ENCODE assay signal across 13 mouse cellular contexts in the genomic region with DNA sequence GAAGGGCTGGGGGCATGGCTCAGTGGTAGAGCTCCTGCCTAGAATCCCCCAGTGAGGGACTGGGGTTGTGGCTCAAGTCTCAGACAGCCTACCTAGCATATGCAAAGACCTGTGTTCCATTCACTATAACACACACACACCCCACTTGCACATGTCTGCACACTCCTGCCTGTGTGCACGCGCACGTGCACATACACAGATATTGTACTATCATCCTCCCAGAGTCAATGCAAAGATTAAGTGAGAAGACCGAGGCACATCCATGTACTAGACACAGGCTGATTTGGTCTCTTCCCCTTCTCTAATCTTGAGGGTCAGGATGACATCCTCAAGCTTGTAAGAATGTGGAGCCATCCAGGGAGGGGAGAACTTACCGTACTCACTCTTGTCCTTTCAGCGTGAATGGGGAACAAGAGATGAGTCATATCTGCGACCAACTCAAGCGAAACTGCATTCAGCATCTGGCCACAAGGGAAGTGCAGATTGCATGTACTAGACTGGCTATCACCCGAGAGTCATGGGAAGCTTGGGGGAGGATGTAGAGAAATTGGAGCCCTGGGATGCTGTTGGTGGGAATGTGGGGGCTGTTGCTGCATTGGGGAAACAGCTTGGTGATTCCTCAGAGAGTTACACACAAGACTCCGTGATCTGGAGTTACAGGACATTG. TPM values are rescaled to one million over a fixed set of nuclear protein-coding genes. Genes with fewer than 3 reads are reported as not detected.
A peak's percentile ranks its signal among the peaks of the same experiment; 100 is the strongest.
DNase-seq lines count a peak whose midpoint lies in the region; ATAC-seq and TF ChIP-seq lines count a peak whose summit lies in the region.
"Had no signal": no experiment of that assay in that cellular context is flagged by ENCODE, and none has a peak within 500 bp of the region (broad histone marks: within the 10 kb centered on the region; RNA-seq: fewer than 3 reads in every experiment).

No protein-coding gene starts in this region.

- H3K36me3 ChIP-seq in kidney, embryonic 14.5 days (ENCODE audit: control insufficient read depth, insufficient read depth, low read length): no peaks in the 10 kb centered on the region
- H3K36me3 ChIP-seq in kidney, embryonic 15.5 days: no peaks in the 10 kb centered on the region
- H3K36me3 ChIP-seq in CH12.LX (replicated peaks in 1 of 2; ENCODE audit: control insufficient read depth in 1 of 2, insufficient read depth in 1 of 2, low read length in 1 of 2): no peaks in the 10 kb centered on the region
- H3K36me3 ChIP-seq in midbrain, embryonic 14.5 days (ENCODE audit: control insufficient read depth, insufficient read depth, low read length): no peaks in the 10 kb centered on the region
- H3K36me3 ChIP-seq: limb, embryonic 10.5 days; midbrain, embryonic 15.5 days had no signal

- WGBS in kidney, embryonic 14.5 days: 63% methylated on average over 10 of the region's 10 CpGs
- whole genome bisulfite sequencing in kidney, embryonic 15.5 days: 67% methylated on average over 10 of the region's 10 CpGs
- 89% methylated on average over 10 of the region's 10 CpGs for WGBS in midbrain, embryonic 14.5 days

- TF ChIP-seq POLR2A in CH12.LX (IDR thresholded peaks at IDR 0.05; ENCODE audit: low read depth, low read length): no peak

- in situ Hi-C loops in CH12.LX (cut with MboI; ENCODE audit: low pct_ligation_motif_present, low pct_unique_long_range_greater_than_20kb, low sequenced_read_pairs): no loop called here

- TF ChIP-seq RAD21 in CH12.LX (IDR thresholded peaks at IDR 0.05; ENCODE audit: low read depth, low read length): no peak

- no peaks in the 10 kb centered on the region for H3K79me2 ChIP-seq in CH12.LX (replicated peaks; ENCODE audit: control insufficient read depth, extremely low read depth, insufficient read depth, poor library complexity, severe bottlenecking)

- no peak for TF ChIP-seq CTCF in CH12.LX (conservative IDR thresholded peaks at IDR 0.05 in 1 of 2, IDR thresholded peaks at IDR 0.05 in 1 of 2; ENCODE audit: low read depth in 2 of 2, low read length in 2 of 2)

- peak; percentile 25 for DNase-seq in 3134 (ENCODE audit: extremely low read depth, insufficient read length, low spot score)
- DNase-seq in CH12.LX (ENCODE audit: extremely low read depth): peak; percentile 84
- no peak for DNase-seq in midbrain, embryonic 14.5 days
- no peak for DNase-seq in yolk sac, embryonic 10.5 days (ENCODE audit: low spot score)
- DNase-seq in T-cell, adult 2 months (ENCODE audit: low spot score): no peak
- DNase-seq: thymus, postnatal 36 days had no signal

- H3K27me3 ChIP-seq in kidney, embryonic 14.5 days (ENCODE audit: control insufficient read depth, insufficient read depth, low read length): no peaks in the 10 kb centered on the region
- H3K27me3 ChIP-seq in kidney, embryonic 15.5 days: no peaks in the 10 kb centered on the region
- H3K27me3 ChIP-seq in CH12.LX (replicated peaks): no peaks in the 10 kb centered on the region
- no peaks in the 10 kb centered on the region for H3K27me3 ChIP-seq in midbrain, embryonic 14.5 days (ENCODE audit: control insufficient read depth, insufficient read depth, low read length)
- H3K27me3 ChIP-seq: forebrain, embryonic 13.5 days; midbrain, embryonic 15.5 days had no signal

- H3K4me3 ChIP-seq in kidney, embryonic 14.5 days (ENCODE audit: low read length): no peak overlapping the region
- H3K4me3 ChIP-seq in kidney, embryonic 15.5 days (replicated peaks): no peak overlapping the region
- H3K4me3 ChIP-seq in CH12.LX (replicated peaks in 1 of 3; ENCODE audit: low read depth in 2 of 3, low read length in 2 of 3, poor library complexity in 1 of 3): no peak overlapping the region
- H3K4me3 ChIP-seq in midbrain, embryonic 14.5 days (replicated peaks; ENCODE audit: low read depth, low read length): no peak overlapping the region
- H3K4me3 ChIP-seq: forebrain, embryonic 13.5 days; limb, embryonic 10.5 days; midbrain, embryonic 15.5 days had no signal

- no peak overlapping the region for H3K4me2 ChIP-seq in kidney, embryonic 14.5 days (replicated peaks; ENCODE audit: low read depth, low read length)
- H3K4me2 ChIP-seq in kidney, embryonic 15.5 days: no peak overlapping the region
- 0 out of 2 replicates have a peak overlapping the region, but pooled peaks have one; percentile 27 for H3K4me2 ChIP-seq in CH12.LX (ENCODE audit: insufficient read depth, low read depth, poor library complexity, severe bottlenecking)
- H3K4me2 ChIP-seq in midbrain, embryonic 14.5 days (ENCODE audit: low read length): no peak overlapping the region
- H3K4me2 ChIP-seq: forebrain, embryonic 13.5 days; midbrain, embryonic 15.5 days had no signal

- no peaks in the 10 kb centered on the region for H3K9me3 ChIP-seq in kidney, embryonic 14.5 days (ENCODE audit: control insufficient read depth, low read length)
- H3K9me3 ChIP-seq in kidney, embryonic 15.5 days (replicated peaks): no peaks in the 10 kb centered on the region
- H3K9me3 ChIP-seq in CH12.LX (replicated peaks; ENCODE audit: low read length): peaks cover 5% of the 10 kb centered on the region
- H3K9me3 ChIP-seq in midbrain, embryonic 14.5 days (ENCODE audit: control insufficient read depth, low read length): no peaks in the 10 kb centered on the region
- H3K9me3 ChIP-seq: forebrain, embryonic 13.5 days; limb, embryonic 10.5 days; midbrain, embryonic 15.5 days had no signal

- no peak overlapping the region for H3K9ac ChIP-seq in kidney, embryonic 14.5 days (ENCODE audit: low read depth, low read length)
- no peak overlapping the region for H3K9ac ChIP-seq in kidney, embryonic 15.5 days
- no peak overlapping the region for H3K9ac ChIP-seq in CH12.LX (ENCODE audit: insufficient read depth, low read depth)
- H3K9ac ChIP-seq in midbrain, embryonic 14.5 days (replicated peaks; ENCODE audit: low read length): no peak overlapping the region
- H3K9ac ChIP-seq: forebrain, embryonic 13.5 days; midbrain, embryonic 15.5 days had no signal

- H3K4me1 ChIP-seq in kidney, embryonic 14.5 days (ENCODE audit: control insufficient read depth, insufficient read depth, low read length): 0 out of 2 replicates have a peak, but pooled peaks cover 7% of the 10 kb centered on the region
- H3K4me1 ChIP-seq in kidney, embryonic 15.5 days: peaks cover 13% of the 10 kb centered on the region; the same call in 1 of the 2 replicates
- peaks cover 10 to 26% of the 10 kb centered on the region in 2 experiments for H3K4me1 ChIP-seq in CH12.LX (ENCODE audit: control insufficient read depth in 1 of 2, insufficient read depth in 2 of 2)
- no peaks in the 10 kb centered on the region for H3K4me1 ChIP-seq in midbrain, embryonic 14.5 days (ENCODE audit: control insufficient read depth, insufficient read depth, low read length)
- H3K4me1 ChIP-seq: forebrain, embryonic 13.5 days; limb, embryonic 10.5 days; midbrain, embryonic 15.5 days had no signal

- H3K27ac ChIP-seq in kidney, embryonic 14.5 days (ENCODE audit: low read depth, low read length): no peak overlapping the region
- H3K27ac ChIP-seq in kidney, embryonic 15.5 days: no peak overlapping the region
- H3K27ac ChIP-seq in CH12.LX (ENCODE audit: insufficient read depth, low read depth): no peak overlapping the region
- H3K27ac ChIP-seq in midbrain, embryonic 14.5 days (replicated peaks; ENCODE audit: low read depth, low read length): no peak overlapping the region
- H3K27ac ChIP-seq: forebrain, embryonic 13.5 days; hindbrain, postnatal 0 days; limb, embryonic 10.5 days; midbrain, embryonic 15.5 days had no signal

- TF ChIP-seq EP300 in CH12.LX (IDR thresholded peaks at IDR 0.05; ENCODE audit: low read length): peak; percentile 90

- peak; percentile 61; the same call in 1 of the 2 replicates for ATAC-seq in kidney, embryonic 14.5 days (ENCODE audit: low FRiP score, low TSS enrichment)
- ATAC-seq in kidney, embryonic 15.5 days (replicated peaks; ENCODE audit: low FRiP score): no peak; the same call in 1 of the 2 replicates
- ATAC-seq in hematopoietic stem cell, adult 5-6 weeks (replicated peaks in 1 of 2; ENCODE audit: insufficient read depth in 1 of 2, low FRiP score in 2 of 2, low TSS enrichment in 1 of 2, low read depth in 1 of 2, poor library complexity in 2 of 2, severe bottlenecking in 2 of 2): peak; percentile 22 to 63; a peak in 2 of 4 replicates
- no peak for ATAC-seq in midbrain, embryonic 14.5 days (ENCODE audit: low FRiP score, low TSS enrichment)
- ATAC-seq: forebrain, embryonic 13.5 days; hindbrain, postnatal 0 days; midbrain, embryonic 15.5 days had no signal

- dilution Hi-C loops in CH12.LX (cut with MboI; ENCODE audit: extremely low pct_ligation_motif_present, extremely low pct_unique_long_range_greater_than_20kb, low sequenced_read_pairs): no loop called here

TF ChIP-seq in CH12.LX, 34 proteins besides CTCF, POLR2A, EP300 and RAD21 (continues in another document):
- TF ChIP-seq JUN (IDR thresholded peaks at IDR 0.05; ENCODE audit: insufficient read depth, low read depth, low read length) (peak; percentile 83), PAX5 (IDR thresholded peaks at IDR 0.05; ENCODE audit: low read length) (no peak), USF1 (IDR thresholded peaks at IDR 0.05; ENCODE audit: low read depth, low read length) (no peak), IRF4 (IDR thresholded peaks at IDR 0.05; ENCODE audit: low read depth, low read length) (peak; percentile 91), ZMIZ1 (IDR thresholded peaks at IDR 0.05; ENCODE audit: low read depth, low read length) (no peak), MAX (IDR thresholded peaks at IDR 0.05; ENCODE audit: low read length) (no peak), MXI1 (IDR thresholded peaks at IDR 0.05; ENCODE audit: low read depth, low read length) (no peak), NRF1 (IDR thresholded peaks at IDR 0.05; ENCODE audit: low read depth, low read length) (no peak), GABPA (IDR thresholded peaks at IDR 0.05; ENCODE audit: insufficient replicate concordance, low read depth, low read length) (no peak), ELF1 (IDR thresholded peaks at IDR 0.05; ENCODE audit: low read depth, low read length) (no peak)

RNA-seq across cellular contexts. Expression of a gene that starts 42.6 kb away (rescaled TPM):
- 35.7 and 64.9 TPM in 2 replicates for polyA plus RNA-seq in kidney, embryonic 14.5 days (2014; fragmentation: Nextera tagmentation; extraction: Ambion mirVana)
- 66.0 and 71.5 TPM in 2 replicates for polyA plus RNA-seq in kidney, embryonic 15.5 days (2015; fragmentation: Nextera tagmentation; extraction: Ambion mirVana)
- total RNA-seq in CH12.LX (2012; rRNA removed) (3.3 and 3.4 TPM in 2 replicates), CH12.LX (2014; rRNA removed) (4.8 and 5.9 TPM in 2 replicates)
- polyA plus RNA-seq in CH12.LX (2012; ENCODE audit: insufficient read length, low read depth): 5.4 and 5.6 TPM in 2 replicates
- total RNA-seq in hematopoietic stem cell, adult 5-6 weeks (2017): 16.5 and 21.8 TPM in 2 replicates
- 34.5 and 38.0 TPM in 2 replicates for polyA plus RNA-seq in midbrain, embryonic 14.5 days (2014; fragmentation: Nextera tagmentation; extraction: Ambion mirVana)

RNA-seq across cellular contexts. Expression of a gene that starts 51.8 kb away (rescaled TPM):
- 439 and 578 TPM in 2 replicates for polyA plus RNA-seq in kidney, embryonic 14.5 days (2014; fragmentation: Nextera tagmentation; extraction: Ambion mirVana)
- polyA plus RNA-seq in kidney, embryonic 15.5 days (2015; fragmentation: Nextera tagmentation; extraction: Ambion mirVana): 459 and 494 TPM in 2 replicates
- total RNA-seq in CH12.LX (2012; rRNA removed) (138 and 144 TPM in 2 replicates), CH12.LX (2014; rRNA removed) (199 and 201 TPM in 2 replicates)
- 222 and 256 TPM in 2 replicates for polyA plus RNA-seq in CH12.LX (2012; ENCODE audit: insufficient read length, low read depth)
- total RNA-seq in hematopoietic stem cell, adult 5-6 weeks (2017): 107 and 130 TPM in 2 replicates
- 425 and 463 TPM in 2 replicates for polyA plus RNA-seq in midbrain, embryonic 14.5 days (2014; fragmentation: Nextera tagmentation; extraction: Ambion mirVana)

Comparison
In these comparisons a context has a peak if more than half of its experiments do, and no peak if none do; other contexts are left out.
1. ATAC-seq: peak in kidney, embryonic 14.5 days (single experiment) and hematopoietic stem cell, adult 5-6 weeks (2 of 2); none in kidney, embryonic 15.5 days (single experiment) and midbrain, embryonic 14.5 days (single experiment).
2. DNase-seq: peak in 3134 (single experiment) and CH12.LX (single experiment); none in midbrain, embryonic 14.5 days (single experiment), yolk sac, embryonic 10.5 days (single experiment) and T-cell, adult 2 months (single experiment).